Mouse (Mus musculus) CH12.LX (cell line): ENCODE measurements around the gene Tanc2. TPM values are rescaled to one million over a fixed set of nuclear protein-coding genes. Genes with fewer than 3 reads are reported as not detected.

ENCODE experiments used
- DNase-seq: peaks from one replicate; pipeline ENCODE4 v3.0.0-alpha.2; 2013; ENCODE audit errors: extremely low read depth
- H3K27ac ChIP-seq: 2 replicates; pipeline ENCODE4 v1.5.1; 2012; ENCODE audit warnings: low read depth, mild to moderate bottlenecking, control low read depth, moderate library complexity; ENCODE audit not compliant: insufficient read depth
- H3K27me3 ChIP-seq: replicated peaks from 2 replicates; pipeline ENCODE3; 2012; ENCODE audit warnings: inconsistent platforms
- H3K36me3 ChIP-seq, 2 experiments: replicated peaks in 1 of 2; 2 replicates each; pipeline versions ENCODE3 to v1.6.1; 2012; ENCODE audit warnings: inconsistent platforms in 1 of 2, low read length in 1 of 2, mild to moderate bottlenecking in 1 of 2, mixed read lengths in 1 of 2, moderate library complexity in 1 of 2; ENCODE audit not compliant: control insufficient read depth in 1 of 2, insufficient read depth in 1 of 2
- H3K4me1 ChIP-seq, 2 experiments: 2 replicates each; pipeline ENCODE4 v1.6.1; 2012; ENCODE audit warnings: inconsistent platforms in 1 of 2, moderate library complexity in 1 of 2; ENCODE audit not compliant: insufficient read depth in 2 of 2, control insufficient read depth in 1 of 2
- H3K4me2 ChIP-seq: 2 replicates; pipeline ENCODE4 v1.6.1; 2012; ENCODE audit warnings: low read depth, mild to moderate bottlenecking, control low read depth; ENCODE audit not compliant: poor library complexity, insufficient read depth, severe bottlenecking
- H3K4me3 ChIP-seq, 3 experiments: fragments of 150-350 bp in 1 of 3; sonication (generic) in 1 of 3; replicated peaks in 1 of 3; 2 replicates each; pipeline versions ENCODE3 to v1.5.1; 2011 to 2012; ENCODE audit warnings: low read depth in 2 of 3, low read length in 2 of 3, mild to moderate bottlenecking in 2 of 3, moderate library complexity in 2 of 3, control low read depth in 1 of 3, improper control_type of control experiment in 1 of 3, inconsistent platforms in 1 of 3, mixed read lengths in 1 of 3; ENCODE audit not compliant: poor library complexity in 1 of 3
- H3K79me2 ChIP-seq: replicated peaks from 2 replicates; pipeline ENCODE4 v1.6.1; 2012; ENCODE audit warnings: mild to moderate bottlenecking, moderate library complexity; ENCODE audit not compliant: control insufficient read depth, poor library complexity, insufficient read depth, severe bottlenecking; ENCODE audit errors: extremely low read depth
- H3K9ac ChIP-seq: 2 replicates; pipeline ENCODE4 v1.6.1; 2012; ENCODE audit warnings: low read depth, mild to moderate bottlenecking, control low read depth, moderate library complexity; ENCODE audit not compliant: insufficient read depth
- H3K9me3 ChIP-seq: replicated peaks from 2 replicates; pipeline ENCODE3; 2012; ENCODE audit warnings: low read length, inconsistent platforms, mixed read lengths
- BHLHE40 ChIP-seq: IDR thresholded peaks from 2 replicates; pipeline ENCODE4 v1.6.1; 2011; ENCODE audit warnings: mild to moderate bottlenecking, low read depth, low read length, improper control_type of control experiment
- CHD1 ChIP-seq: IDR thresholded peaks from 2 replicates; pipeline ENCODE4 v1.6.1; 2012; ENCODE audit warnings: low read depth, low read length, improper control_type of control experiment, inconsistent platforms
- CHD2 ChIP-seq: IDR thresholded peaks from 2 replicates; pipeline ENCODE4 v1.6.1; 2011; ENCODE audit warnings: low read length, improper control_type of control experiment
- CTCF ChIP-seq, 2 experiments: IDR thresholded peaks in 1 of 2; conservative IDR thresholded peaks in 1 of 2; 2 replicates each; pipeline ENCODE4 v1.5.1; 2011 to 2012; ENCODE audit warnings: low read depth in 2 of 2, low read length in 2 of 2, improper control_type of control experiment in 1 of 2, inconsistent platforms in 1 of 2, mild to moderate bottlenecking in 1 of 2, moderate library complexity in 1 of 2
- E2F4 ChIP-seq: IDR thresholded peaks from 2 replicates; pipeline ENCODE4 v1.6.1; 2011; ENCODE audit warnings: low read depth, low read length, improper control_type of control experiment; ENCODE audit not compliant: insufficient replicate concordance
- ELF1 ChIP-seq: IDR thresholded peaks from 2 replicates; pipeline ENCODE4 v1.6.1; 2014; ENCODE audit warnings: low read depth, mild to moderate bottlenecking, inconsistent platforms, low read length, improper control_type of control experiment
- HCFC1 ChIP-seq: IDR thresholded peaks from 2 replicates; pipeline ENCODE4 v1.6.1; 2012; ENCODE audit warnings: low read depth, mild to moderate bottlenecking, inconsistent platforms, low read length, improper control_type of control experiment
- IRF4 ChIP-seq: IDR thresholded peaks from 2 replicates; pipeline ENCODE4 v1.6.1; 2014; ENCODE audit warnings: low read depth, mild to moderate bottlenecking, inconsistent platforms, low read length, improper control_type of control experiment
- JUND ChIP-seq: conservative IDR thresholded peaks from 2 replicates; pipeline ENCODE4 v1.6.1; 2011; ENCODE audit warnings: low read depth, low read length, improper control_type of control experiment
- KAT2A ChIP-seq: IDR thresholded peaks from 2 replicates; pipeline ENCODE4 v1.6.1; 2012; ENCODE audit warnings: low read length, improper control_type of control experiment, inconsistent platforms; ENCODE audit not compliant: insufficient replicate concordance
- MAFK ChIP-seq: IDR thresholded peaks from 2 replicates; pipeline ENCODE4 v1.6.1; 2011; ENCODE audit warnings: low read length, improper control_type of control experiment; ENCODE audit not compliant: insufficient replicate concordance
- MAX ChIP-seq: IDR thresholded peaks from 2 replicates; pipeline ENCODE4 v1.6.1; 2011; ENCODE audit warnings: low read length, improper control_type of control experiment
- MAZ ChIP-seq: IDR thresholded peaks from 2 replicates; pipeline ENCODE4 v1.6.1; 2012; ENCODE audit warnings: low read depth, mild to moderate bottlenecking, inconsistent platforms, low read length, improper control_type of control experiment, moderate library complexity
- MEF2A ChIP-seq: IDR thresholded peaks from 2 replicates; pipeline ENCODE4 v1.6.1; 2014; ENCODE audit warnings: low read depth, mild to moderate bottlenecking, inconsistent platforms, low read length, improper control_type of control experiment, borderline replicate concordance
- MXI1 ChIP-seq: IDR thresholded peaks from 2 replicates; pipeline ENCODE4 v1.6.1; 2011; ENCODE audit warnings: mild to moderate bottlenecking, low read depth, low read length, improper control_type of control experiment
- MYC ChIP-seq: IDR thresholded peaks from 2 replicates; pipeline ENCODE4 v1.6.1; 2011; ENCODE audit warnings: low read depth, mild to moderate bottlenecking, improper control_type of control experiment, low read length
- NRF1 ChIP-seq: IDR thresholded peaks from 2 replicates; pipeline ENCODE4 v1.6.1; 2014; ENCODE audit warnings: low read depth, mild to moderate bottlenecking, inconsistent platforms, low read length, improper control_type of control experiment, moderate library complexity
- PAX5 ChIP-seq: IDR thresholded peaks from 2 replicates; pipeline ENCODE4 v1.6.1; 2012; ENCODE audit warnings: low read length, inconsistent platforms, mixed read lengths
- POLR2A ChIP-seq: IDR thresholded peaks from 2 replicates; pipeline ENCODE4 v1.6.1; 2011; ENCODE audit warnings: low read depth, mild to moderate bottlenecking, improper control_type of control experiment, low read length
- POLR2AphosphoS2 ChIP-seq: IDR thresholded peaks from 2 replicates; pipeline ENCODE4 v1.6.1; 2011; ENCODE audit warnings: low read depth, low read length, improper control_type of control experiment
- RAD21 ChIP-seq: IDR thresholded peaks from 2 replicates; pipeline ENCODE4 v1.6.1; 2011; ENCODE audit warnings: low read depth, mild to moderate bottlenecking, low read length, improper control_type of control experiment, moderate library complexity
- RCOR1 ChIP-seq: conservative IDR thresholded peaks from 2 replicates; pipeline ENCODE4 v1.6.1; 2012; ENCODE audit warnings: low read depth, mild to moderate bottlenecking, inconsistent platforms, low read length, improper control_type of control experiment
- SIN3A ChIP-seq: IDR thresholded peaks from 2 replicates; pipeline ENCODE4 v1.6.1; 2012; ENCODE audit warnings: low read length, improper control_type of control experiment, inconsistent platforms
- SMC3 ChIP-seq: IDR thresholded peaks from 2 replicates; pipeline ENCODE4 v1.6.1; 2011; ENCODE audit warnings: low read depth, low read length, improper control_type of control experiment
- TBP ChIP-seq: conservative IDR thresholded peaks from 2 replicates; pipeline ENCODE4 v1.6.1; 2011; ENCODE audit warnings: low read depth, low read length, improper control_type of control experiment
- UBTF ChIP-seq: IDR thresholded peaks from 2 replicates; pipeline ENCODE4 v1.6.1; 2012; ENCODE audit warnings: low read depth, mild to moderate bottlenecking, inconsistent platforms, low read length, improper control_type of control experiment, moderate library complexity
- USF1 ChIP-seq: IDR thresholded peaks from 2 replicates; pipeline ENCODE4 v1.6.1; 2014; ENCODE audit warnings: low read depth, mild to moderate bottlenecking, inconsistent platforms, low read length, improper control_type of control experiment
- USF2 ChIP-seq: conservative IDR thresholded peaks from 2 replicates; pipeline ENCODE4 v1.6.1; 2011; ENCODE audit warnings: low read depth, low read length, improper control_type of control experiment
- ZC3H11A ChIP-seq: IDR thresholded peaks from 2 replicates; pipeline ENCODE4 v1.6.1; 2012; ENCODE audit warnings: low read depth, mild to moderate bottlenecking, inconsistent platforms, low read length, improper control_type of control experiment
- ZNF384 ChIP-seq: IDR thresholded peaks from 2 replicates; pipeline ENCODE4 v1.6.1; 2012; ENCODE audit warnings: low read depth, low read length, improper control_type of control experiment, inconsistent platforms
- dilution Hi-C: fragments of 300-500 bp; cut with MboI; formaldehyde crosslinking; loops from 2 replicates; pipeline ENCODE4 v1.14.3; 2020; ENCODE audit warnings: low sequenced_read_pairs; ENCODE audit not compliant: extremely low pct_unique_long_range_greater_than_20kb, extremely low pct_ligation_motif_present
- in situ Hi-C: fragments of 300-500 bp; cut with MboI; formaldehyde crosslinking; loops from 3 replicates; pipeline ENCODE4 v1.14.3; 2019; ENCODE audit warnings: low sequenced_read_pairs, low pct_ligation_motif_present, low pct_unique_long_range_greater_than_20kb, mixed read lengths
- polyA plus RNA-seq: library from polyadenylated mRNA; unstranded; fragments of >175 nt; gene quantifications from 2 replicates; pipeline ENCODE4 v1.2.1, GENCODE M21; 2012; ENCODE audit warnings: low read depth; ENCODE audit not compliant: insufficient read length
- total RNA-seq, 2 experiments: library from RNA; depleted of rRNA; stranded (reverse); fragments of 300-350 nt in 1 of 2; fragments of >200 nt in 1 of 2; gene quantifications; 2 replicates each; pipeline ENCODE4 v1.2.3; 2012 to 2014

Tanc2 gene
- total and polyA plus RNA-seq, 3 experiments = 2.6 to 10.4 (median 3.2) TPM

- Histone ChIP-seq H3K9ac (no peak overlapping the region), H3K79me2 (no peaks in the 10 kb centered on the region; the same call in 1 of the 2 replicates), H3K27me3 (no peaks in the 10 kb centered on the region), H3K4me3 (no peak overlapping the region), H3K27ac (no peak overlapping the region), H3K4me2 (no peak overlapping the region), H3K36me3 (no peaks in the 10 kb centered on the region)
- in situ Hi-C loops = no loop called here
- dilution Hi-C loops = no loop called here
- TF ChIP-seq UBTF (no peak), RAD21 (no peak), MAX (no peak), RCOR1 (no peak), NRF1 (no peak), E2F4 (no peak), CHD1 (no peak), HCFC1 (no peak), USF2 (no peak), POLR2A (no peak), MAFK (no peak), ZC3H11A (no peak), CHD2 (no peak), TBP (no peak), JUND (no peak), SIN3A (no peak), MXI1 (no peak), IRF4 (no peak), SMC3 (no peak), USF1 (no peak)
- TF ChIP-seq, all 38 proteins: peak for 0
- H3K9me3 ChIP-seq = peaks cover 3% of the 10 kb centered on the region
- H3K4me1 ChIP-seq = peaks cover 0 to 4% of the 10 kb centered on the region in 2 experiments; a peak in 1 of 4 replicates
- no peak for DNase-seq
Measured at GRCm38 (mm10) chr11:105563546-105563945, 26.2 kb upstream of the Tanc2 start.

GRCm38 (mm10) chr11:105567221-105567641 lies 22.6 kb upstream of the Tanc2 start:
- no peak overlapping the region for H3K4me2 ChIP-seq
- dilution Hi-C loops = no loop called here
- in situ Hi-C loops = no loop called here
- H3K79me2 ChIP-seq = no peaks in the 10 kb centered on the region; the same call in 1 of the 2 replicates
- H3K27ac ChIP-seq = no peak overlapping the region
- no peak for DNase-seq
- TF ChIP-seq USF1 (no peak), MAFK (no peak), BHLHE40 (no peak), MEF2A (no peak), MXI1 (no peak), RCOR1 (no peak), ELF1 (no peak), CTCF (conservative IDR thresholded peaks at IDR 0.05 in 1 of 2, IDR thresholded peaks at IDR 0.05 in 1 of 2; ENCODE audit: low read depth in 2 of 2, low read length in 2 of 2) (no peak), USF2 (no peak), ZNF384 (no peak), MYC (no peak), JUND (no peak), E2F4 (no peak), KAT2A (no peak), IRF4 (no peak), HCFC1 (no peak), PAX5 (no peak), POLR2AphosphoS2 (no peak), MAZ (no peak), TBP (no peak)
- H3K4me3 ChIP-seq = no peak overlapping the region
- no peaks in the 10 kb centered on the region for H3K36me3 ChIP-seq
- peaks cover 0 to 4% of the 10 kb centered on the region in 2 experiments; a peak in 1 of 4 replicates for H3K4me1 ChIP-seq
- H3K9ac ChIP-seq = no peak overlapping the region
- no peaks in the 10 kb centered on the region for H3K27me3 ChIP-seq
- no peaks in the 10 kb centered on the region for H3K9me3 ChIP-seq
